Mouse (Mus musculus) right cerebral cortex, postnatal 4 days (tissue): ENCODE results near the gene Wdr89.

Source experiments
- DNase-seq: peaks from one replicate; pipeline ENCODE4 v3.0.0-alpha.2; 2022

The Wdr89 gene

DNA sequence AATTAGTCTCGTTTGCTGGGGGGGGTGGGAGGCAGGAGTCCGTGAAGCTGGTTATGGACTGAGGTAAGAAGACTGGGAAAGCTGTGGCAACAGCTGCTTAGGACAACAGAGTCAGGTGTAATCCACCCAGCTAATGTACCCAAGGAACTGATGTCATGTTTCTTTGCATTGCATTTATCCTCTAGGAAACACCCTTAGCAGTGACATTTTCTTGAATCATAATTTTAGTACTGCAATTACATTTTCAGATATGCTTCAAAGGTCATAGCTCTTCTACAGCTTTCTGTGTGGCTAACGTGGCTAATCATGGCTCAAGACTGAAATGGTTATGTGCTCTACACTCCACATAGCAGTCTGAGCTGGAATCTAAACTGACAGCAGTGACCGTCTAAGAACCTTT lies 70.3 kb downstream of the Wdr89 start:
- no peak for DNase-seq

DNA sequence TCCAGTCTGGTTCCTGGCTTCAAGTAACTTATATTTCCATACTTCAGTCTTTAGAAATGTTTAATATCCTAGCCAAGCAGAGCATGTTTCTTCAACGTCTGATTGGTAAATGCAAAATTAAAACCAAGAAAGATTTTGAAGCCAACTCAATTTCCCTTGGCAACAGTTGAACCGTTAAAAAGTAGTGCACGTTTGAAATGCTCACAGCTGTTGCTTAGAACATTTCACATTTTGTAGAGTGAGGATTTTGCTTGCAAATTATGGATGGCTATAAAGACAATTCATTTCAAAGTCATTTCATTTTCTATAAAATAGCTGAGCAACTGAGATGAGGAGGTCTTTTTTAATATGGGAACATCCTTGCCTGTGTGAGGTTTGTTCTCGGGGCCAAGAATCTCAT lies 71.6 kb downstream of the Wdr89 start:
- no peak for DNase-seq

DNA sequence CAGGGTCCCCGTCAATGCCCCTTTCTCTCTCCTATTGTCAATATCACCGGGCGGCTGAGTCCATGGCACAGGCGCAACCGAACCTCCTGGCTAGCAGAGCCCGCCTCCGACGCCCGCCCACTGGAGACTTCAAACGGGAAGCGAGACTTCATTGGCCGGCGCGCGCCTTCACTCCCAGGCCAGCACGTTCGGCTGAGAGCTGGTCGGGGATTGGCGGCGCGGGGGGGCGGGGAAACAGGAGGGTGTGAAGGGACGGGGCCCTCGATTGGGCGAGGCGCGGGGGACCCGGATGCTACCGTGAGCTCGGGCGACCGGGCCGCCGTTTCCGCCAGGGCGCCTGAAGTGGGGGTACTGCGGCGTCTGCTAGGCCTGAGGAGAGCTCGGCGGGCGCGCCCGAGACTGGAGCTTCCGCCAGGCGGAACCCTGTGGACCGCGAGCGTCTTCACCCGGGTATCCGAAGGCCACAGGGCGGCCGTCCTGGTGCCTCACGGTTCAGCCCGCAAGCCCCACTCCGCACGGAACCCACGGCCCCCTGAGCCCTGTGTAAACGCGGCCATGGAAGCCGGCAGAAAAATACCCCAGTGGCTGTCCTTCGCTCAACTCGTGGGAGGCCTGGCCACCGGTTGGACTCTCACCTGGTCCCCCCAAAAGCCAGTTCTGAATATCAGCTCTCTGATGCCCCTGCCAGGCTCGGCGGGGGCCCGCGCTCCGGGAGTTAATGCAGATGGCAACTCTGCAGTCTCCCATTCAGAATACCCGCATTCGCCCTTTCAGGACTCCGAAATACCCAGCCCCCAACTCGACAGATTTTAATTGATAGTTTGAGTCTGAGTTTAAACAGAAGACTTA lies 73.0 kb downstream of the Wdr89 start, which contains the start of gene Ppp2r5e:
Ppp2r5e (minus strand) TSS at position 92 of the 849 bp plus-strand sequence.
- peak; percentile 100 for DNase-seq

DNA sequence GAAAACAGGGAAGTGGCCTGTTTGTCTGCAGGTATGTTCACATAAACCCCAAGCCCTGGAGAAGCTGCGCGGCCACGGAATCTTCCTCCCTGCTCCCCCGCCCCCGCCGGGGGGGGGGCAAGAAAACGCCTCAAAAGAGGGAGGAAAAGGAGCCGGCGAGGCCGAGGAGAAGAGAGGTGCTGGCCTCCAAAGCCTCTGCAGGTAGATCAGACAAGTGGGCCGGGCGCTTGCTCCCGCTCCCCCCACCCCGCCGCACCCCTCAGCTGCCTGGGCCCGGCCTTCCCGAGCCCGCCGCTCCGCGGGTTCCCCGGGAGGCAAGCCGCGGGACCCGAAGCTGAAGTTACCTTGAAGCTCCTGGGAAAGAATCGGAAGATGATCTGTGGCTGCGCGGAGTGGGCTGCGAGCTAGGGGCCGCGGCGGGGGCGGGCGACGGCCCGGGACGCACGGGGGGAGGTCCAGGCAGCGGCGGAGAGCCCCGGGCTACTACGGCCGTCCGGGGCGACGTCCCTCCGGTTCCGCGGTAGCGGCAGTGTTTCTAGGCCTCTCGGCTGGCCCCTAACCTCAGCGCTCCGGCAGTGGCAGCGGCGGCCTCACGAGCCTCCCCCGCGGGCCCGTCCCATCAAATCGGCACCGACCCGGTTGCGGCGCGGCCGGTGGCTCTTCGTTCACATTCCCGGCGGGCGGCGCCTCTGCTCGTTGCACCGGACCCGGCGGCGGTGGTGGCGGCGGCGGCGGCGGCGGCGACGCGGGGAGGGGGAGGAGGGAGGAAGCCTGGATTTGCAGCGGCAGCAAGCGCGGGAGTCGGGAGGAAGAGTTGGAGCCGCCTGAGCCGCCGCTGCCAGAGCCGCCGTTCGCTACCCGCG lies 73.8 kb downstream of the Wdr89 start:
- DNase-seq, result peak; percentile 35

DNA sequence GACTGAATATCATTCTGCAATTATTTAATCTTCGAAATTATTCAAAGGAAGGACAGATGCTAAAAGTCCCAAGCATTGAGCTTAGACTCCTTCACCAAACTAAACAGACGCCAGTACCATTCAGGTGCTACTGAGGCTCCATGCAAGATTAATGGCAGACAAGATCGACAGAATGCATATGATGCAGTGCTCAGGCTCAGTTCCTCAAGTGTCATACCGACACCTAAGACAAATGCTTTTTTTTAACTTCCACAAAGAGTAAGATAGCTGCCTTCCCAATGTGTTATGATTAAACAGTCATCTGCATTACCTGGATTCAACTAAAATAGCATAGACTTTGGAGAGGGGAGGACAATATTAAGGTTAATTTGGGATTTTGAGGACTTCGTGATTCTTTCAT lies 74.9 kb downstream of the Wdr89 start:
- DNase-seq, result no peak

DNA sequence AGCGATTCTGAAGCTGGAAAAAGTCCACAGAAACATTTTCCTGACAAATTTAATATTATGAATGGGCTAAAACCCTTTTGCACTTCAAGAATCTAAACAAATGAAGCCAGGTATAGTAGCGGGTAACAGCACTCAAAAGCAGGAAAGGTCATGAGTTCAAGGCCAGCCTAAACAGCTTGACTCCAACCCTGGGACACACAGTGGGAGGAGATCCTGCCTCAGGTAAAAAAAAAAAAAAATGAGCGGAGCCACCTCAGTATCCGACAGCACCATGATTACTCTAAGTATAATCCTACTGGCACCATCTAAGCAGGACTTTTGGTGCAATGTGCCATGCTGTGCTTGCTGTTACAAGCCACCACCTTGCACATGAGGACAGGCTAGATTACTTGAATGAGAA lies 75.5 kb downstream of the Wdr89 start:
- no peak for DNase-seq

DNA sequence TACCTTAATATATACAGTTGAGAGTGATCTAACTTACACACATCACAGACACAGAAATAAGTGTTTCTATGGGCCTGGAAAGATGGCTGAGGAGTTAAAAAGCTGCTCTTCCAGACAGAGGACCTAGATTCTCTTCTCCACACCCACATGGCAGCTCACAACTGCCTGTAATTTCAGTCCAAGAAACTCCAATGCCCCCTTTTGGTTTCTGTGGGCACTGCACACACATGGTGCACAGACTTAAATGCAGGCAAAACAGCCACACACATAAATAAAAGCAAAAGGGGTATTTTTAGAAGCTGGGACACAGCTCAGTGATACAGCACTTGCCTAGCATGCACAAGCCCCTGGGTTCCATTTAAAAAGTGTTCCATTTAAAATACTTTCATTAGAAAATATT lies 81.8 kb downstream of the Wdr89 start:
- no peak for DNase-seq

DNA sequence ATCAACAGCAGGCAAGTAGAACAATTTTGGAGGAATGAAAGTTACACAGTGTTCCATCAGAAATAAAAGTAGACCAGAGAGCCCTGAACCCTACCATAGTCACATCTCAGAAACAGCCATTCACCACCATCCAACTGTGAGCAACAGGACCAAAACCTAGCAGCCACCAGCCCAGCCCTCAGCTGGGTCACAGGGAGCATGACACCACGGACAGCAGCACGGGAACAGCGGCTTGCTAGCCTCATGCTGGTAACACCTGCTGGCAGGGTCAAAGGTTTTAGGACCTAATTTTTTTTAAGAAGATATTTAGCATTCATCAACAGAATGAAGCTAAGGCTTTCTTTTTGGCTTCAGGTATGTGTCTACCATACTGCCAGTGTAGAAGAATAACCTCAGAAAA lies 85.6 kb downstream of the Wdr89 start:
- no peak for DNase-seq
